Mouse (Mus musculus) C2C12 (cell line): Measurements from ENCODE around the gene Ttc39d. TPM values are rescaled to one million over a fixed set of nuclear protein-coding genes. Genes with fewer than 3 reads are reported as not detected.

ENCODE experiments used
- H3K27me3 ChIP-seq: one replicate; pipeline ENCODE4 v1.6.1; 2011; ENCODE audit not compliant: control insufficient read depth, insufficient read depth, insufficient read length
- H3K36me3 ChIP-seq: one replicate; pipeline ENCODE4 v1.6.1; 2011; ENCODE audit not compliant: control insufficient read depth, insufficient read depth
- H3K4me3 ChIP-seq: one replicate; pipeline ENCODE4 v1.5.1; 2011; ENCODE audit warnings: mild to moderate bottlenecking, control low read depth; ENCODE audit not compliant: poor library complexity, insufficient read depth, severe bottlenecking
- H3K79me2 ChIP-seq: one replicate; pipeline ENCODE4 v1.6.1; 2011; ENCODE audit not compliant: control insufficient read depth, insufficient read depth
- H3K79me3 ChIP-seq: one replicate; pipeline ENCODE4 v1.6.1; 2011; ENCODE audit warnings: low read depth, control low read depth
- H3ac ChIP-seq: one replicate; pipeline ENCODE3; 2011; ENCODE audit warnings: low read depth; ENCODE audit not compliant: control insufficient read depth, insufficient read length
- CEBPB ChIP-seq: IDR thresholded peaks from one replicate; pipeline ENCODE4 v1.6.1; 2011; ENCODE audit warnings: low read depth, mild to moderate bottlenecking, control low read depth, moderate library complexity
- CTCF ChIP-seq: IDR thresholded peaks from one replicate; pipeline ENCODE4 v1.5.1; 2011; ENCODE audit not compliant: control insufficient read depth, insufficient read depth, insufficient read length
- FOSL1 ChIP-seq: IDR thresholded peaks from one replicate; pipeline ENCODE4 v1.8.0; 2011; ENCODE audit warnings: mild to moderate bottlenecking, low read length; ENCODE audit not compliant: poor library complexity, insufficient read depth, severe bottlenecking
- MAX ChIP-seq: IDR thresholded peaks from one replicate; pipeline ENCODE4 v1.6.1; 2011; ENCODE audit warnings: mild to moderate bottlenecking, control low read depth
- MYOD1 ChIP-seq: IDR thresholded peaks from one replicate; pipeline ENCODE4 v1.6.1; 2011; ENCODE audit warnings: low read depth; ENCODE audit not compliant: control insufficient read depth, insufficient read length
- MYOG ChIP-seq: IDR thresholded peaks from one replicate; pipeline ENCODE4 v1.6.1; 2011; ENCODE audit not compliant: control insufficient read depth, insufficient read length; ENCODE audit errors: extremely low read depth
- USF1 ChIP-seq: IDR thresholded peaks from one replicate; pipeline ENCODE4 v1.6.1; 2011; ENCODE audit warnings: low read depth, mild to moderate bottlenecking, control low read depth, moderate library complexity
- long read RNA-seq, 2 experiments: library from polyadenylated mRNA; unstranded; transcript quantifications; one replicate each; pipeline ENCODE4 v2.0.0; 2019 to 2020
- polyA plus RNA-seq: library from polyadenylated mRNA; unstranded; fragments of >200 nt; fragmentation: generic; extraction: Trizol; gene quantifications from one replicate; pipeline ENCODE4 v1.2.1, GENCODE M21; 2012; ENCODE audit warnings: missing spikeins

Gene Ttc39d
- polyA plus RNA-seq, result 0.01 TPM
- long read RNA-seq, experiment 1, result 0 reads
- long read RNA-seq, experiment 2, result 0 reads

- H3K79me2 ChIP-seq, result peaks cover 52% of the 10 kb centered on the region
- TF ChIP-seq FOSL1, result no peak
- TF ChIP-seq USF1, result no peak
- TF ChIP-seq CEBPB, result no peak
- TF ChIP-seq MYOD1, result no peak
- no peak for TF ChIP-seq MYOG
- TF ChIP-seq MAX, result no peak
- no peak for TF ChIP-seq CTCF
- H3ac ChIP-seq, result peak within 1 kb of the TSS; percentile 97
- peaks cover 49% of the 10 kb centered on the region for H3K79me3 ChIP-seq
- peaks cover 42% of the 10 kb centered on the region for H3K36me3 ChIP-seq
- H3K4me3 ChIP-seq, result peak within 1 kb of the TSS; percentile 97
- no peaks in the 10 kb centered on the region for H3K27me3 ChIP-seq
Measured at GRCm38 (mm10) chr17:80206671-80207581, at the start of gene Ttc39d, which contains the start of gene Srsf7. Gene Ttc39d, plus strand, starts transcription at chr17:80207460. Gene Srsf7, minus strand, starts transcription at chr17:80207307.

DNA sequence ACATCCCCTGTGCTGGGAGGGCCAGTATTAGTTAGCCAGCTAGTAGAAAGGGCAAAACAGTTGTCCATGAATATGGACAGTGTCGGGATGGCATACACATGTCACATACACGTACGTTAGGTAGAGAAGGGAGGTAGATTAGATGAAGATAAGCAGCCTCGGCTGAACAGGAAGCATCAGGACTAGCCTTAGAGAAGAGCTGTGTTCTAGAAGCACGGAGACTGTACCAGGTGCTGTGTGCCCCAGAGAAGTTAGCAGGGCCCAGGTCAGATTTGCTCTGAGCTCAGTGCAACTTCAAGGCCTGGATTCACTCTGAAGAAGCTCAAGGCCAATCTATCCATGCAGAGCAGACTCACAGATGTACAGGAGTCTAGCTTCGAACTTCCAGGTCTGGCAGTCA, 49.8 kb upstream of the Ttc39d start:
- no peak overlapping the region for H3ac ChIP-seq
- TF ChIP-seq MYOD1 (no peak), CEBPB (no peak), MAX (no peak), MYOG (no peak), CTCF (no peak), USF1 (no peak), FOSL1 (no peak)
- H3K27me3 ChIP-seq, result no peaks in the 10 kb centered on the region
- no peak overlapping the region for H3K4me3 ChIP-seq
- H3K79me3 ChIP-seq, result no peaks in the 10 kb centered on the region
- no peaks in the 10 kb centered on the region for H3K36me3 ChIP-seq
- no peaks in the 10 kb centered on the region for H3K79me2 ChIP-seq

GRCm38 (mm10) chr17:80160454-80160853, 46.8 kb upstream of the Ttc39d start:
- Histone ChIP-seq H3ac (no peak overlapping the region), H3K4me3 (no peak overlapping the region), H3K79me3 (no peaks in the 10 kb centered on the region), H3K36me3 (no peaks in the 10 kb centered on the region), H3K79me2 (no peaks in the 10 kb centered on the region), H3K27me3 (no peaks in the 10 kb centered on the region)
- TF ChIP-seq FOSL1 (no peak), CTCF (no peak)

- no peaks in the 10 kb centered on the region for H3K79me2 ChIP-seq
- no peaks in the 10 kb centered on the region for H3K27me3 ChIP-seq
- no peaks in the 10 kb centered on the region for H3K36me3 ChIP-seq
- TF ChIP-seq MYOD1 (no peak), CEBPB (no peak), CTCF (no peak), MAX (no peak), MYOG (no peak), USF1 (no peak), FOSL1 (no peak)
- H3ac ChIP-seq, result no peak overlapping the region
- H3K79me3 ChIP-seq, result no peaks in the 10 kb centered on the region
- H3K4me3 ChIP-seq, result no peak overlapping the region
Measured at GRCm38 (mm10) chr17:80163991-80164390, 43.3 kb upstream of the Ttc39d start.

GRCm38 (mm10) chr17:80165741-80166140, 41.5 kb upstream of the Ttc39d start:
- Histone ChIP-seq H3K79me3 (no peaks in the 10 kb centered on the region), H3ac (no peak overlapping the region), H3K36me3 (no peaks in the 10 kb centered on the region), H3K79me2 (no peaks in the 10 kb centered on the region), H3K4me3 (no peak overlapping the region), H3K27me3 (no peaks in the 10 kb centered on the region)
- TF ChIP-seq USF1, result no peak
- no peak for TF ChIP-seq FOSL1
- TF ChIP-seq MYOD1, result no peak
- TF ChIP-seq CEBPB, result no peak
- TF ChIP-seq CTCF, result no peak
- no peak for TF ChIP-seq MYOG
- TF ChIP-seq MAX, result no peak

DNA sequence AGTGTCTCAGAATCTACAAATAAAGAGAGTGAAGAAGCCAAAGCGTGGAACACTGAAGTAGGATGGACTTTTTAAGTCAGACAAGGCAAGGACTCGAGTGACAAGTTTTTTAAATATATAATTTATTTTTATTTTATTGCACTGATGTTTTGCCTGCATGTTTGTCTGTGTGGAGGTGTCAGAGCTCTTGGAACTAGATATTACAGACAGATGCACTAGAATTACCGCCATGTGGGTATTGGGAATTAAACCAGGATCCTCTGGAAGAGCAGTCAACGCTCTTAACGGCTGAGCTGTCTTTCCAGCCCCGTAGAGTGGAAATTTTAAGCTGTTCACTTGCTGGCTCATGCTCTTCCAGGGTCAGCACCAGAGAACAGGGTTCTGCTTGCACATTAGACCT, 40.9 kb upstream of the Ttc39d start:
- no peak for TF ChIP-seq FOSL1
- TF ChIP-seq CEBPB, result no peak
- Histone ChIP-seq H3K4me3 (no peak overlapping the region), H3ac (no peak overlapping the region), H3K36me3 (no peaks in the 10 kb centered on the region), H3K79me2 (no peaks in the 10 kb centered on the region), H3K79me3 (no peaks in the 10 kb centered on the region), H3K27me3 (no peaks in the 10 kb centered on the region)
